In the genomic region with DNA sequence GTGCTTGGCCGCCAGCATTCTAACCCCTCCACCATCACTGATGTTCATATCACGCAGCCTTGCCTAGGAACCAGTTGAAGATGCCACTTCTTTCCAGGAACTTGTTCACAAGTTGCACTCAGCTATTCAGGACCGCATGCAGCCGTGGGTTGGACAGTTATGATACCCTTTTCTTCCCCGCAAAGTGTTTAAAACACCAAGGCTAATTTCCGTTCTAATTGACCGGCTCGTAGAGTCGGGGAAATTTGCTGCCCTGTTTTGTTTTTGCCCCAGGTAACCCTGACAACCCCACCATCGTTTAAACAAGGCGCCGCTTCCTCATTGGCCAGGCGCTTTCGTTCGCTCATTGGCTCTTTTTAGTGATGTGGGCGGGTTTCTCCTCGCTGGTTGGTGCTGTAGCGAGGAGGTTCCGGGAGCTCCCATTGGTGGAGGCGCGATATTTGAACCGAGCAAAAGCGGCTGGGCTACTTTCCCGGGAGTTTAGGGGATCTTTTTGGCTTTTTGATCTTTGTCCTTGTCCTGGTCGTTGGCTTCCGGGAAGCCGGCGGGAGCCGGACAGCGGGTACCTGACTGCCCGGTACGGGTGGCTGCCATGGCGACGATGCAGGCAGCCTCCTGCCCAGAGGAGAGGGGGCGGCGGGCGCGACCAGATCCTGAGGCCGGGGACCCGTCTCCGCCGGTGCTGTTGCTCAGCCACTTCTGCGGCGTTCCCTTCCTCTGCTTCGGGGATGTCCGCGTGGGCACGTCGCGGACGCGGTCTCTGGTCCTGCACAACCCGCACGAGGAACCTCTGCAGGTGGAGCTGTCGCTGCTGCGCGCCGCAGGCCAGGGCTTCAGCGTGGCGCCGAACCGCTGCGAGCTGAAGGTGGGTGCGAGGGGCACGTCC, we compare ENCODE assay signal across 8 mouse cellular contexts. TPM values are rescaled to one million over a fixed set of nuclear protein-coding genes. Genes with fewer than 3 reads are reported as not detected.
A peak's percentile ranks its signal among the peaks of the same experiment; 100 is the strongest.
DNase-seq lines count a peak whose midpoint lies in the region; ATAC-seq and TF ChIP-seq lines count a peak whose summit lies in the region.

A gene (plus strand): TSS at position 433 of the 886 bp plus-strand sequence.

- DNase-seq in heart, postnatal 10 days = peak; percentile 94 to 95
- peak; percentile 90 for DNase-seq in large intestine, adult 2 months (ENCODE audit: low read depth, low spot score)
- peak; percentile 92 for DNase-seq in liver, postnatal 0 days
- DNase-seq in testis, postnatal 10 days (ENCODE audit: low spot score) = peak; percentile 89

- peak within 1 kb of the TSS; percentile 68 for H3K9ac ChIP-seq in ES-Bruce4 (ENCODE audit: low read depth, poor library complexity, severe bottlenecking)
- peak within 1 kb of the TSS; percentile 81 for H3K9ac ChIP-seq in forebrain, embryonic 13.5 days
- H3K9ac ChIP-seq in liver, postnatal 0 days (replicated peaks) = peak within 1 kb of the TSS; percentile 80
- H3K9ac ChIP-seq in neural tube, embryonic 14.5 days (replicated peaks; ENCODE audit: low read depth, low read length) = peak within 1 kb of the TSS; percentile 39; the same call in 1 of the 2 replicates

- peak; percentile 100 for ATAC-seq in cerebellum, adult (ENCODE audit: insufficient number of reproducible peaks, low FRiP score, low TSS enrichment)
- ATAC-seq in forebrain, embryonic 13.5 days = peak; percentile 100
- peak; percentile 98 for ATAC-seq in liver, postnatal 0 days
- ATAC-seq in neural tube, embryonic 14.5 days (ENCODE audit: low read depth) = peak; percentile 100

- WGBS in forebrain, embryonic 13.5 days = 0% methylated on average over 63 of the region's 65 CpGs
- WGBS in large intestine, adult 2 months = under 1% methylated on average over 65 of the region's 65 CpGs
- WGBS in liver, postnatal 0 days (ENCODE audit: insufficient replicate concordance) = under 1% methylated on average over 65 of the region's 65 CpGs
- WGBS in neural tube, embryonic 14.5 days = under 1% methylated on average over 65 of the region's 65 CpGs

- TF ChIP-seq CTCF in ES-Bruce4 (IDR thresholded peaks at IDR 0.05; ENCODE audit: low read depth, low read length) = no peak
- TF ChIP-seq CTCF in liver, postnatal 0 days (IDR thresholded peaks at IDR 0.05; ENCODE audit: low read depth) = no peak

- H3K4me1 ChIP-seq in ES-Bruce4 (ENCODE audit: control insufficient read depth, insufficient read depth, low read length) = no peaks in the 10 kb centered on the region
- H3K4me1 ChIP-seq in forebrain, embryonic 13.5 days = peaks cover 28% of the 10 kb centered on the region
- peaks cover 4% of the 10 kb centered on the region for H3K4me1 ChIP-seq in liver, postnatal 0 days (ENCODE audit: insufficient read depth)
- peaks cover 9% of the 10 kb centered on the region; the same call in 1 of the 2 replicates for H3K4me1 ChIP-seq in neural tube, embryonic 14.5 days (ENCODE audit: control insufficient read depth, insufficient read depth, low read length)

- peaks cover 19% of the 10 kb centered on the region for H3K36me3 ChIP-seq in ES-Bruce4 (ENCODE audit: control insufficient read depth, insufficient read depth, low read length, poor library complexity, severe bottlenecking)
- peaks cover 13% of the 10 kb centered on the region for H3K36me3 ChIP-seq in forebrain, embryonic 13.5 days (ENCODE audit: poor library complexity, severe bottlenecking)
- peaks cover 21% of the 10 kb centered on the region for H3K36me3 ChIP-seq in liver, postnatal 0 days (replicated peaks; ENCODE audit: insufficient read depth, low read length)
- H3K36me3 ChIP-seq in neural tube, embryonic 14.5 days (ENCODE audit: control insufficient read depth, insufficient read depth, low read length) = no peaks in the 10 kb centered on the region

- H3K4me3 ChIP-seq in ES-Bruce4 (ENCODE audit: low read depth, low read length) = peak within 1 kb of the TSS; percentile 92
- H3K4me3 ChIP-seq in forebrain, embryonic 13.5 days = peak within 1 kb of the TSS; percentile 86
- H3K4me3 ChIP-seq in liver, postnatal 0 days (ENCODE audit: low read depth, low read length) = peak within 1 kb of the TSS; percentile 74
- H3K4me3 ChIP-seq in neural tube, embryonic 14.5 days (ENCODE audit: low read depth, low read length) = peak within 1 kb of the TSS; percentile 65

- H3K27ac ChIP-seq in ES-Bruce4 (ENCODE audit: insufficient read depth, low read length) = no peak within 1 kb of the TSS
- H3K27ac ChIP-seq in forebrain, embryonic 13.5 days = peak within 1 kb of the TSS; percentile 54
- H3K27ac ChIP-seq in liver, postnatal 0 days (ENCODE audit: low read depth) = peak within 1 kb of the TSS; percentile 62
- no peak within 1 kb of the TSS for H3K27ac ChIP-seq in neural tube, embryonic 14.5 days (ENCODE audit: low read depth, low read length)

- TF ChIP-seq EP300 in ES-Bruce4 (IDR thresholded peaks at IDR 0.05; ENCODE audit: insufficient read depth, low read depth, low read length) = no peak
- no peak for TF ChIP-seq EP300 in liver, postnatal 0 days (IDR thresholded peaks at IDR 0.05; ENCODE audit: low read depth)

- peak within 1 kb of the TSS; percentile 93 for H3K4me2 ChIP-seq in forebrain, embryonic 13.5 days
- H3K4me2 ChIP-seq in liver, postnatal 0 days (ENCODE audit: low read depth, low read length) = peak within 1 kb of the TSS; percentile 82
- H3K4me2 ChIP-seq in neural tube, embryonic 14.5 days (ENCODE audit: low read depth, low read length) = peak within 1 kb of the TSS; percentile 99

- TF ChIP-seq POLR2A in ES-Bruce4 (IDR thresholded peaks at IDR 0.05; ENCODE audit: insufficient read depth, low read length) = no peak

- no peaks in the 10 kb centered on the region for H3K27me3 ChIP-seq in ES-Bruce4 (ENCODE audit: control insufficient read depth, insufficient read depth, low read length, poor library complexity, severe bottlenecking)
- H3K27me3 ChIP-seq in forebrain, embryonic 13.5 days = no peaks in the 10 kb centered on the region
- no peaks in the 10 kb centered on the region for H3K27me3 ChIP-seq in liver, postnatal 0 days (ENCODE audit: insufficient read depth, low read length)
- H3K27me3 ChIP-seq in neural tube, embryonic 14.5 days (ENCODE audit: control insufficient read depth, insufficient read depth, low read length) = no peaks in the 10 kb centered on the region

- intact Hi-C loops in heart, postnatal 10 days (cut with DNase I) = no loop called here

- H3K9me3 ChIP-seq in ES-Bruce4 (replicated peaks; ENCODE audit: control insufficient read depth, insufficient read depth, low read length, poor library complexity, severe bottlenecking) = no peaks in the 10 kb centered on the region
- no peaks in the 10 kb centered on the region for H3K9me3 ChIP-seq in forebrain, embryonic 13.5 days (replicated peaks)
- no peaks in the 10 kb centered on the region for H3K9me3 ChIP-seq in liver, postnatal 0 days (ENCODE audit: low read length)
- H3K9me3 ChIP-seq in neural tube, embryonic 14.5 days (ENCODE audit: control insufficient read depth, low read length) = no peaks in the 10 kb centered on the region

RNA-seq across cellular contexts. Expression of the gene that starts here (rescaled TPM):
- 53.5 and 56.7 TPM in 2 replicates for polyA plus RNA-seq in ES-Bruce4 (2011; ENCODE audit: insufficient read depth, insufficient read length, low read depth, missing spikeins)
- polyA plus RNA-seq in forebrain, embryonic 13.5 days (2015; fragmentation: Nextera tagmentation; extraction: Ambion mirVana) = 20.5 and 21.3 TPM in 2 replicates
- total RNA-seq in heart, postnatal 10 days (2021) = 10 to 100 TPM; 10.3 to 10.4 TPM
- 0.76 and 0.93 TPM in 2 replicates for polyA plus RNA-seq in large intestine, adult 2 months (2012; rRNA removed)
- 4.6 and 5.3 TPM in 2 replicates for polyA plus RNA-seq in liver, postnatal 0 days (2015; fragmentation: Nextera tagmentation; extraction: Ambion mirVana)
- polyA plus RNA-seq in neural tube, embryonic 14.5 days (2014; fragmentation: Nextera tagmentation; extraction: Ambion mirVana) = 2.3 and 2.5 TPM in 2 replicates

Comparison
In these comparisons a context has a peak if more than half of its experiments do, and no peak if none do; other contexts are left out.
1. Peak in DNase-seq in large intestine, adult 2 months; RNA of the gene not detected or under 1 TPM.
2. H3K27ac ChIP-seq: peak in forebrain, embryonic 13.5 days (single experiment) and liver, postnatal 0 days (single experiment); none in ES-Bruce4 (single experiment) and neural tube, embryonic 14.5 days (single experiment).
3. Peak in every context shown above with its lines, with median percentiles within 50 percentile points of each other: H3K4me3 ChIP-seq, H3K9ac ChIP-seq, ATAC-seq, H3K4me2 ChIP-seq and DNase-seq.